Mouse (Mus musculus) myocyte (in vitro differentiated cells): ENCODE data around the gene Fam25c.

Experiments used
- E2F4 ChIP-seq: IDR thresholded peaks from one replicate; pipeline ENCODE4 v1.6.1; 2011; ENCODE audit warnings: mild to moderate bottlenecking, control low read depth, moderate library complexity; ENCODE audit not compliant: insufficient read depth
- MAX ChIP-seq: IDR thresholded peaks from one replicate; pipeline ENCODE4 v1.6.1; 2011; ENCODE audit warnings: low read depth, mild to moderate bottlenecking, control low read depth
- MYOD1 ChIP-seq, 3 experiments: IDR thresholded peaks; one replicate each; pipeline ENCODE4 v1.6.1; 2011; ENCODE audit warnings: control low read depth in 2 of 3, low read depth in 2 of 3, mild to moderate bottlenecking in 2 of 3, moderate library complexity in 1 of 3; ENCODE audit not compliant: insufficient read length in 2 of 3, control insufficient read depth in 1 of 3
- MYOG ChIP-seq, 3 experiments: IDR thresholded peaks; one replicate each; pipeline ENCODE4 v1.6.1; 2011; ENCODE audit warnings: control low read depth in 2 of 3, low read depth in 2 of 3, mild to moderate bottlenecking in 2 of 3; ENCODE audit not compliant: insufficient read length in 2 of 3, control insufficient read depth in 1 of 3, insufficient read depth in 1 of 3
- POLR2A ChIP-seq: IDR thresholded peaks from one replicate; pipeline ENCODE4 v1.6.1; 2011; ENCODE audit warnings: low read depth, mild to moderate bottlenecking, control low read depth, moderate library complexity; ENCODE audit not compliant: insufficient read length
- POLR2AphosphoS2 ChIP-seq: IDR thresholded peaks from one replicate; pipeline ENCODE4 v1.6.1; 2011; ENCODE audit warnings: low read depth, control low read depth; ENCODE audit not compliant: insufficient read length
- REST ChIP-seq: IDR thresholded peaks from one replicate; pipeline ENCODE4 v1.6.1; 2011; ENCODE audit warnings: mild to moderate bottlenecking, control low read depth, moderate library complexity; ENCODE audit not compliant: insufficient read depth, insufficient read length
- TCF12 ChIP-seq: IDR thresholded peaks from one replicate; pipeline ENCODE4 v1.6.1; 2011; ENCODE audit warnings: mild to moderate bottlenecking, control low read depth; ENCODE audit not compliant: poor library complexity, insufficient read depth, severe bottlenecking
- USF1 ChIP-seq: IDR thresholded peaks from one replicate; pipeline ENCODE4 v1.6.1; 2011; ENCODE audit warnings: low read depth, mild to moderate bottlenecking, control low read depth, moderate library complexity

DNA sequence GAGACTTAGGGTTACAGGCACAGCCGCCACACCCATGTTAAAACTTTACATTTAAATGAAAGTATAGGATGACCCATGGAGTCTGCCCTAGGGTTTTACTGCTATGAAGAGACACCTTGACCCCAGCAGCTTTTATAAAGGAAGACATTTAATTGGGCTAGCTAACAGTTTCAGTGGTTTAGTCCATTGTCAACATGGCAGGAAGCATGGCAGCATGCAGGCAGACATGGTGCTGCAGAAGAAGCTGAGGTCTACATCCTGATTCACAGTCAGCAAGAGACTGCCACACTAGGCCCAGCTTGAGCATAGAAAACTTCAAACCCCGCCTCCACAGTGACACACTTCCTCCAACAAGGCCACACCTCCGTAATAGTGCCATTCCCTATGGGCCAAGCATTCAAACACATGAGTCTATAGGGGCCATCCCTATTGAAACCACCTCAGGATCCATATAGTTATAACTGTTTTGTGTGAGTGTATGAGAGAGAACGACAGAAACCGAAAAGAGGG, 31.6 kb downstream of the Fam25c start:
- TF ChIP-seq POLR2A (no peak), MYOD1 (IDR thresholded peaks at IDR 0.05; ENCODE audit: control insufficient read depth in 1 of 3, insufficient read length in 2 of 3, low read depth in 2 of 3) (no peak), REST (no peak), MAX (no peak), POLR2AphosphoS2 (no peak), USF1 (no peak), MYOG (IDR thresholded peaks at IDR 0.05; ENCODE audit: control insufficient read depth in 1 of 3, insufficient read depth in 1 of 3, insufficient read length in 2 of 3, low read depth in 2 of 3) (no peak), TCF12 (no peak), E2F4 (no peak)
